Mouse (Mus musculus): Measurements from ENCODE around the gene Dhh. TPM values are rescaled to one million over a fixed set of nuclear protein-coding genes. Genes with fewer than 3 reads are reported as not detected.

The Dhh gene
- polyA plus RNA-seq, 1 experiment from 2014 or later: 0.57 TPM

DNA sequence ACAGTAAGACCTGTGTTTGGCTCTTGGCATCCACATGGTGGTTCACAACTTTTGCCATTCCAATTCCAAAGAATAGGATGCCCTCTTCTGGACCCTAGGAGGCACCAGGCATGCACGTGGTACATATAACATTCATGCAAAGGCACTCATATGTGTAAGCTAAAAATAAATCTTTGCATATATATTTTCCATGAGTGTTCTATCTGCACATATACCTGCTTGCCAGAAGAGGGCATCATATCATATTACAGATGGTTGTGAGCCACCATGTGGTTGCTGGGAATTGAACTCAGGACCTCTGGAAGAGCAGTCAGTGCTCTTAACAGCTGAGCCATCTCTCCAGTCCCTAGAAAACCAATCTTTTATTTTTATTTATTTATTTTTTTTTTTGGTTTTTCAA lies 3.2 kb upstream of the Dhh start:
- no peak overlapping the region for H3K9ac ChIP-seq (replicated peaks; ENCODE audit: low read length)
- peaks cover 5% of the 10 kb centered on the region; the same call in 1 of the 2 replicates for H3K4me1 ChIP-seq (ENCODE audit: control insufficient read depth, insufficient read depth, low read length)
- no peak overlapping the region for H3K27ac ChIP-seq (replicated peaks; ENCODE audit: low read depth, low read length)
- H3K36me3 ChIP-seq (ENCODE audit: control insufficient read depth, insufficient read depth, low read length): peaks cover 38% of the 10 kb centered on the region
- no peaks in the 10 kb centered on the region for H3K9me3 ChIP-seq (ENCODE audit: control insufficient read depth, low read length)
- no peak overlapping the region for H3K4me2 ChIP-seq (ENCODE audit: low read length)
- ATAC-seq (ENCODE audit: low FRiP score, low TSS enrichment): no peak
- peaks cover 30% of the 10 kb centered on the region for H3K27me3 ChIP-seq (ENCODE audit: control insufficient read depth, insufficient read depth, low read length)
- no peak for DNase-seq
- no peak overlapping the region for H3K4me3 ChIP-seq (replicated peaks; ENCODE audit: low read depth, low read length)
- WGBS: 73% methylated on average over 1 of the region's 1 CpGs

DNA sequence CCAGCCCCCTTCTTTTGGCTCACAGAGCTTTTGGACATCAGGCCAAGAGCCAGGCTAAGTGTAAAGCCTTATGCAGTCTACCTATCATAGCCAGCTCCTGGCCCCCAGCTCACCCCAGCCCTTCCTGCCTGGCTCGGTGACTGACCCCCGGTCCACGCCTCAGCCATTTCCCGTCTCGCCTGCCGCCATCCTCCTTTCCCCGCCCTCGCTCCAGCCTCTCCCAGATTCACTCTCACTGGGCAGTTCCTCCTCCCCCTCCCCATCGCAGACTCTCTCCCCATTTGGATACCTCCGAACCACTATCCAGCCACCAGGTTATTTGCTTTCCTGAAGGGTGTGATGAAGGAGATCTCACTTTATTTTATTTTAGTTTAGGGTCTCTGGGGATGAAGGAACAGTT lies 845 bp downstream of the Dhh start:
- Histone ChIP-seq H3K9me3 (ENCODE audit: control insufficient read depth, low read length) (no peaks in the 10 kb centered on the region), H3K4me3 (replicated peaks; ENCODE audit: low read depth, low read length) (no peak overlapping the region), H3K27ac (replicated peaks; ENCODE audit: low read depth, low read length) (no peak overlapping the region), H3K36me3 (ENCODE audit: control insufficient read depth, insufficient read depth, low read length) (no peaks in the 10 kb centered on the region), H3K9ac (replicated peaks; ENCODE audit: low read length) (no peak overlapping the region), H3K4me2 (ENCODE audit: low read length) (peak overlapping the region; percentile 35), H3K4me1 (ENCODE audit: control insufficient read depth, insufficient read depth, low read length) (peaks cover 25% of the 10 kb centered on the region), H3K27me3 (ENCODE audit: control insufficient read depth, insufficient read depth, low read length) (peaks cover 70% of the 10 kb centered on the region)
- ATAC-seq (ENCODE audit: low FRiP score, low TSS enrichment): no peak
- 3% methylated on average over 10 of the region's 10 CpGs for WGBS
- DNase-seq: no peak

DNA sequence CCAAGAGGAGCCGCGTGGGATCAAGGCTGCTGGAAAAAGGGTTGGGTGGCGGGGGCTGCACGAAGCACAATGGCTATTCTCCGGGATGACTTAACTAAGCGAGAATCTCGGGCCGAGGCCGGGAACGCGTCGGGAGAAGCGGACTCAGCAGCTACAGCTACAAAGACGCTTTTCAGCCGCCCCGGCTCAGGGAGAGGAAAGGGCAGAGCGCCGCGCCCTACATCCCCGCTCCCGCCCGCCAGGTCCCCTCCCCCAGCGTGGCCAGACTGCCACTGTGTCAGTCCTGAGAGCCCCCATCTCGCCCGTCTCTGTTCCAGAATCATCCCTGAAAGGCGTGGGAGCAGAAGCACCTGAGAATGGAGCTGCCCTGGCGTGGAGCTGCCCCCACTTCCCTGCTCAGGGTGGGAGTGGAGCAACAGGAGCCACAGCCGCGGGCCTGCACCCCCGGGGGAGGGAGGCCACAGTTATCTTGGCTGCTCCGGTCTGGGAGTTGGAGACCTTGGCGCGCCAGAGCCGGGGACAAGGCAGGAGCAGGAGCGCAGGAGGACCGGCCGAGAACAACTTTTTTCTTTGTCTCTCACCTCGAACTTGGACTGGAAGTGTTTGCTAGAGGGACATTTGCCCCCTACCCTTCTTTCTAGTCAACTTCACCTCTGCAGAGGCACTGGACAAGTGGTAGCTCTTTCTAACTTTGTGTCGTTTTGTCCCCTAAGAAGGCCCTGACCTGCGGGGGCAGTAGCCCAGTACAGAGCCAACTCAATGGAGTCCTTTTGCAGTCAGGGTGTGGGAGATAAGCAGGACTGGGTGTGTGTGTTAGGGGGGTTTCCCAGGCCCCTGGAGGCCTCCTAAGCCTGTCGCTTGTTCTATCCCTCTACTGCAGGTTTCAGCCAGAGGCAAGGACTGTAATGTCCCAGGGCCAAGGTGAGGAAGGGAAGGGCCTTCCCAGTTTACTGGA lies 2.4 kb downstream of the Dhh start:
- Histone ChIP-seq H3K4me2 (ENCODE audit: low read length) (peak overlapping the region; percentile 51), H3K27me3 (ENCODE audit: control insufficient read depth, insufficient read depth, low read length) (peaks cover 72% of the 10 kb centered on the region), H3K9me3 (ENCODE audit: control insufficient read depth, low read length) (no peaks in the 10 kb centered on the region), H3K4me3 (replicated peaks; ENCODE audit: low read depth, low read length) (peak overlapping the region; percentile 45), H3K36me3 (ENCODE audit: control insufficient read depth, insufficient read depth, low read length) (no peaks in the 10 kb centered on the region), H3K4me1 (ENCODE audit: control insufficient read depth, insufficient read depth, low read length) (peaks cover 25% of the 10 kb centered on the region), H3K27ac (replicated peaks; ENCODE audit: low read depth, low read length) (no peak overlapping the region), H3K9ac (replicated peaks; ENCODE audit: low read length) (peak overlapping the region; percentile 39; the same call in 1 of the 2 replicates)
- WGBS: 2% methylated on average over 41 of the region's 41 CpGs
- ATAC-seq (ENCODE audit: low FRiP score, low TSS enrichment) (0 out of 2 replicates have a peak, but pooled peaks have one; percentile 11), DNase-seq (peak; percentile 71)

DNA sequence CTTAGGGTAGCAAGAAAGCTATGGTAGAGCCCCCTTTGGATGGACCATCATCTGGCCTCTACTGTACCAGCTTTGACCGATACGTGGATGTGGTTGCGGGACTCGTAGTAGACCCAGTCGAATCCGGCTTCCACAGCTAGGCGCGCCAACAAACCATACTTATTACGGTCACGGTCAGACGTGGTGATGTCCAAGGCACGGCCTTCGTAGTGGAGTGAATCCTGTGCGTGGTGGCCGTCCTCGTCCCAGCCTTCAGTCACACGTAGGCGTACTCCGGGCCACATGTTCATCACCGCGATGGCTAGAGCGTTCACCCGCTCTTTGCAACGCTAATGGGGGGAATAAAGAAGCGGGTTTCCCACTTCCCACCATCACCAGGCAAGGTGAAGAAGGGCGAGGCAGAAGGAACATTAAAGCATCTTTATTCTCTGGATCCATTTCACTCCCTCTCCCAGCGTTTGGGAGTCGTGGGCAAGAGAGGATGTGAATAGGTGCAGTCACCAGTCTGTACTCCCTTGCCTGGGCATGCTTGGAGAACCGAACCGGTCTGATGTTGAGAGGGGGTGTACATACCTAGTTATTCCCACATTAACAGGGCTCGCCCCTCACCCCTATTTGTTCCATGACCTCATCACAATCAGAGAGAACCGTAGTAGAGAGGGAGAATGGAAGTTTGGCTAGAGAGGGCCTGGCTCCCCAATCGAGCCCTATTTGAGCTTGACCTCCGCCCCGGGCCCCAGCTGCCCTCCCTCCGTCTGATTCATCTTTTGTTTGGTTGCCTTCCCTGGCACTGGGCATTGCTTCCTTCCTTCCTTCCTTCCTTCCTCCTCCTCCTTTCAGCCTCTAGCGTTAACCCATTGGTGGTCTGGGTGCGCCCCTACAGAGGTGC lies 3.4 kb downstream of the Dhh start:
- Histone ChIP-seq H3K27ac (replicated peaks; ENCODE audit: low read depth, low read length) (no peak overlapping the region), H3K4me3 (replicated peaks; ENCODE audit: low read depth, low read length) (peak overlapping the region; percentile 45), H3K4me1 (ENCODE audit: control insufficient read depth, insufficient read depth, low read length) (peaks cover 25% of the 10 kb centered on the region), H3K27me3 (ENCODE audit: control insufficient read depth, insufficient read depth, low read length) (peaks cover 72% of the 10 kb centered on the region), H3K9me3 (ENCODE audit: control insufficient read depth, low read length) (no peaks in the 10 kb centered on the region), H3K36me3 (ENCODE audit: control insufficient read depth, insufficient read depth, low read length) (no peaks in the 10 kb centered on the region), H3K9ac (replicated peaks; ENCODE audit: low read length) (peak overlapping the region; percentile 39; the same call in 1 of the 2 replicates), H3K4me2 (ENCODE audit: low read length) (peak overlapping the region; percentile 85)
- DNase-seq (peak; percentile 39), ATAC-seq (ENCODE audit: low FRiP score, low TSS enrichment) (0 out of 2 replicates have a peak, but pooled peaks have one; percentile 4)
- 4% methylated on average over 38 of the region's 38 CpGs for WGBS

DNA sequence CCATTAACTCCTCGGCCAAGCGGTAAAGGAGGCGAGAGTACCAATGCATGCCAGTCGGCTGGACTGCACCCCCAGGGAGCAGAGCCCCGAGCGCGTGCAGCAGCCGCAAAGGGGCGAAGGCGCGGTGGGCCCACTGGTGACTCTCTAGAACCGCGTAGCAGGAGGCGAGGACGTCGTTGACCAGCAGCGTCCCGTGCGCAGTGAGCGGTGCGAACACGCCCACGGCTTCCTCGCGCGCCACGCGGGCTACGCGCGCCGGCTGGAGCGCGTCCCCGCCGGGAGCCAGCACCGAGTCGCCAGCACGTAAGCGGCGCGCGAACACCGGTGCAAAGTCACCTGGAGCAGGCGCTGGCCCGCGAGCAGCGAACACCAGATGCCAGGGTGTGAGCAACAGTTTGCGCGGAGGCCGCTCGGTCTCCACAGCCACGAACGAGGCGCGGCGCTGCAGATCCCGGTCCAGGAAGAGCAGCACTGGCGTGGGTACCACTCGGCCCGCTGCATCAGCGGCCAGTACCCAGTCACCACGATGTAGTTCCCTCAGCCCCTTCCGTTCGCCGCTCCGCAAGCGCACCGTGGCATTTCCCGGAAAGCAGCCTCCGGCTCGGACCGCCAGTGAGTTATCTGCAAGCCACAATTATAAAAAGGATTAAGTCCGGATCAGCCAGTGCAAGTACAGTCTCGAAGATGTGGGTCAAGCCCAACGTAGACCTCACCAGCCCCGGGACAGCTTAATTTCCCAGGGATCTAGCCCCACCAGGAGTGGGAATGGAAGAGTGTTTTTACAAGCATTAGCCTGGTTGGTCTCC lies 4.2 kb downstream of the Dhh start, which contains the start of gene Rhebl1:
TSS of gene Rhebl1 (minus strand) at position 601 of the 806 bp plus-strand sequence.
- Histone ChIP-seq H3K4me1 (ENCODE audit: control insufficient read depth, insufficient read depth, low read length) (peaks cover 25% of the 10 kb centered on the region), H3K9me3 (ENCODE audit: control insufficient read depth, low read length) (no peaks in the 10 kb centered on the region), H3K27me3 (ENCODE audit: control insufficient read depth, insufficient read depth, low read length) (peaks cover 69% of the 10 kb centered on the region), H3K4me2 (ENCODE audit: low read length) (peak within 1 kb of the TSS; percentile 85), H3K27ac (replicated peaks; ENCODE audit: low read depth, low read length) (no peak within 1 kb of the TSS), H3K4me3 (replicated peaks; ENCODE audit: low read depth, low read length) (peak within 1 kb of the TSS; percentile 45), H3K9ac (replicated peaks; ENCODE audit: low read length) (peak within 1 kb of the TSS; percentile 45), H3K36me3 (ENCODE audit: control insufficient read depth, insufficient read depth, low read length) (no peaks in the 10 kb centered on the region)
- WGBS: under 1% methylated on average over 77 of the region's 77 CpGs
- ATAC-seq (ENCODE audit: low FRiP score, low TSS enrichment) (no peak), DNase-seq (peak; percentile 64)

DNA sequence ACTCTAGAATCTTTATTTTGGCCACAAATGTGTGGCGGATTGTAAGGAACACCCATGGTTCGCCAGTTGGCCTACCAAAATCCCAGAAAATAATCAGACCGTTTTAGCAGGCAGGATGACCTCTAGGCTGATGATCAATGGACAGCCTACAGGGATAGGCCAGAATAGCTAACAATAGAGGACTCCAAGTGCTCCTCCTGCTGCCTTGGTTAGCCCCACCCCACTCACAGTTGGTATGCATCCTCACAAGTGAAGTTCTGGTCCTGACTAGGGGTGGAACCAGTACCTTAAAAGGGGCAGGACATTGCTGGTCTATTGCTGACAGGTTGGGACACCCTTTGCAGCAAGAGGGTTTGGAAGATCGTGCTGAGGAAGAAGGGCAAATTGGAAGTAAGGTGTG lies 5.3 kb downstream of the Dhh start:
- Histone ChIP-seq H3K4me2 (ENCODE audit: low read length) (no peak overlapping the region), H3K36me3 (ENCODE audit: control insufficient read depth, insufficient read depth, low read length) (no peaks in the 10 kb centered on the region), H3K27me3 (ENCODE audit: control insufficient read depth, insufficient read depth, low read length) (peaks cover 58% of the 10 kb centered on the region), H3K9me3 (ENCODE audit: control insufficient read depth, low read length) (no peaks in the 10 kb centered on the region), H3K9ac (replicated peaks; ENCODE audit: low read length) (no peak overlapping the region), H3K4me1 (ENCODE audit: control insufficient read depth, insufficient read depth, low read length) (peaks cover 24% of the 10 kb centered on the region), H3K4me3 (replicated peaks; ENCODE audit: low read depth, low read length) (no peak overlapping the region), H3K27ac (replicated peaks; ENCODE audit: low read depth, low read length) (no peak overlapping the region)
- DNase-seq: no peak
- WGBS: 38% methylated on average over 4 of the region's 4 CpGs
- ATAC-seq (ENCODE audit: low FRiP score, low TSS enrichment): no peak

DNA sequence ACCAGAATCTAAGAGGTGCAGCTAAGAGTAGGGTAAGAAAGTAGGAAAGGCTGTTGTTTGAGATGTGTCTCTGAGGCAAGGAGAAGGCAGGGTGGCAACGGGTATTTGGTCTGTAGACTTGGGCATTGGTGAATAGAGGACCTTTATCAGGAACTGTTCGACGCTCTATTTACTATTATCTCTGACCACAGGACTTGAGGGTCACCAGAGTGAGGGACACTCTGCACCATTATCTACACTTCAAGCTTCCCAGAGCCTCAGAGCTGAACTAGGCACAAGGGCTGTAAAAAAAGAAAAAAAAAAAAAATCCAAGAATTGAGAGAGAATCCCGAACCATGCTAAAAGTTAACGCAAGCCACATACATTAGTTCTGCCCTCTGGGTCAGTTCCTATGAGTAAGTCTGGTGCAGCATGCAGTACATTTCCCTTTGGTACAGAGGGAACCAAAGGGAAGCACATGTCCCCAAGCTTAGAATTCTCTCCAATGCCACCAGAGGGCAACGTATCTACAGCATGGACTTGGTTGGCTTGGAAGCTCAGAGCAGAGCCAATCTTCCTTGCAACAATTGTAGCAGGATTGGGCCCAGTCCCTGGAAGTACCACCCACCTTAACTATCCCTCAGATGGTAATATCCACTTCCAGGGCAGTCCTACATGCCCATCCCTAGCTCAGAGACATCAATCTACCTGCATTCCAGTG lies 6.3 kb downstream of the Dhh start:
- no peak overlapping the region for H3K27ac ChIP-seq (replicated peaks; ENCODE audit: low read depth, low read length)
- H3K9me3 ChIP-seq (ENCODE audit: control insufficient read depth, low read length): no peaks in the 10 kb centered on the region
- peaks cover 48% of the 10 kb centered on the region for H3K27me3 ChIP-seq (ENCODE audit: control insufficient read depth, insufficient read depth, low read length)
- no peak for ATAC-seq (ENCODE audit: low FRiP score, low TSS enrichment)
- H3K4me3 ChIP-seq (replicated peaks; ENCODE audit: low read depth, low read length): no peak overlapping the region
- 40% methylated on average over 6 of the region's 6 CpGs for WGBS
- H3K4me1 ChIP-seq (ENCODE audit: control insufficient read depth, insufficient read depth, low read length): peaks cover 20% of the 10 kb centered on the region; the same call in 1 of the 2 replicates
- H3K4me2 ChIP-seq (ENCODE audit: low read length): no peak overlapping the region
- peak; percentile 85 for DNase-seq
- no peaks in the 10 kb centered on the region for H3K36me3 ChIP-seq (ENCODE audit: control insufficient read depth, insufficient read depth, low read length)
- H3K9ac ChIP-seq (replicated peaks; ENCODE audit: low read length): no peak overlapping the region

All from midbrain, embryonic 14.5 days (tissue).